Mouse (Mus musculus) leukemia stem cell, adult 10-12 weeks (primary cell): ENCODE measurements around the gene Gprin3. TPM values are rescaled to one million over a fixed set of nuclear protein-coding genes. Genes with fewer than 3 reads are reported as not detected.

Source experiments
- polyA plus RNA-seq: library from polyadenylated mRNA; stranded (reverse); fragments of >175 nt; gene quantifications from 2 replicates; pipeline ENCODE4 v1.2.3, GENCODE M21; 2012; ENCODE audit warnings: low replicate concordance

The Gprin3 gene
- 0.07 and 0.14 TPM in 2 replicates for polyA plus RNA-seq

GRCm38 (mm10) chr6:59425824-59426533 is at the start of gene Gprin3:
TSS of gene Gprin3 (minus strand) at chr6:59426294.

Other genes with a start within 250 kb of the Gprin3 start
- 6.4 and 8.6 TPM in 2 replicates for gene Tigd2, start 217.4 kb downstream of the Gprin3 start, polyA plus RNA-seq